Mouse (Mus musculus) heart, embryonic 13.5 days (tissue): ENCODE results near the gene Cxcr1. TPM values are rescaled to one million over a fixed set of nuclear protein-coding genes. Genes with fewer than 3 reads are reported as not detected.

ENCODE experiments used
- ATAC-seq: fragments of 200-750 bp; cut with Nextera tagmentation; 2 replicates; pipeline ENCODE4 v1.8.0; 2017; ENCODE audit warnings: moderate TSS enrichment; ENCODE audit not compliant: insufficient number of reproducible peaks, low FRiP score, low TSS enrichment; ENCODE audit errors: extremely low read depth
- H3K27ac ChIP-seq: fragments of 300-500 bp; sonication (generic); replicated peaks from 2 replicates; pipeline ENCODE4 v1.5.1; 2015; ENCODE audit warnings: moderate library complexity, mild to moderate bottlenecking, inconsistent platforms
- H3K27me3 ChIP-seq: fragments of 300-500 bp; sonication (generic); replicated peaks from 2 replicates; pipeline ENCODE4 v1.6.1; 2015; ENCODE audit warnings: mild to moderate bottlenecking, inconsistent platforms
- H3K36me3 ChIP-seq: fragments of 300-500 bp; sonication (generic); 2 replicates; pipeline ENCODE4 v1.6.1; 2015; ENCODE audit warnings: mild to moderate bottlenecking, inconsistent platforms
- H3K4me1 ChIP-seq: fragments of 300-500 bp; sonication (generic); 2 replicates; pipeline ENCODE4 v1.6.1; 2015; ENCODE audit warnings: inconsistent platforms
- H3K4me2 ChIP-seq: fragments of 300-500 bp; sonication (generic); 2 replicates; pipeline ENCODE4 v1.6.1; 2015; ENCODE audit warnings: inconsistent platforms, mild to moderate bottlenecking, moderate library complexity
- H3K4me3 ChIP-seq: fragments of 300-500 bp; sonication (generic); 2 replicates; pipeline ENCODE4 v1.5.1; 2015; ENCODE audit warnings: moderate library complexity, mild to moderate bottlenecking, inconsistent platforms
- H3K9ac ChIP-seq: fragments of 300-500 bp; sonication (generic); 2 replicates; pipeline ENCODE4 v1.6.1; 2015; ENCODE audit warnings: inconsistent platforms, mild to moderate bottlenecking, moderate library complexity
- H3K9me3 ChIP-seq: fragments of 300-500 bp; sonication (generic); 2 replicates; pipeline ENCODE4 v1.6.1; 2016; ENCODE audit warnings: inconsistent platforms
- WGBS: fragments of 180-500 bp; shearing (Covaris S2); methylation state at CpG from one replicate; pipeline ENCODE4 v1.1.7; 2015; ENCODE audit warnings: mixed read lengths; 5-methylcytosine and 5-hydroxymethylcytosine counted together
- polyA plus RNA-seq: library from polyadenylated mRNA; unstranded; fragments of >200 nt; fragmentation: Nextera tagmentation; extraction: Ambion mirVana; gene quantifications from 2 replicates; pipeline ENCODE4 v1.2.1, GENCODE M21; 2015

Cxcr1 gene
- polyA plus RNA-seq, 1 experiment from 2014 or later = not detected

DNA sequence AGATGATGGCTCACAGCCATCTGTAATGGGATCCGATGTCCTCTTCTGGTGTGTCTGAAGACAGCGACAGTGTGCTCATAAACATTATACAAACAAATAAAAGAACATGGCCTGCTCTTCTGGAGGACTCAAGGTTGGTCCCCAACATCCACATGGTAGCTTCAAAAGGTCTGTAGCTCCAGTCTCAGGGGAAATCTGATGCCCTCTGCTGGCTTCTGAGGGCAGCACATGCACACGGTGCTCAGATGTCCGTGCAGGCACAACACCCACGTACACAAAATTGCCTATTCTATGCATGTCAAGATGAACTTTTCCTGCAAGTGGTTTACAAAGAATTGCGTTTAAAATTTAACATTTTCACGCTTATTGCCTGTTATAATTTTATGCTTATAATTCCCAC is 1.5 kb upstream of the Cxcr1 start:
- no peaks in the 10 kb centered on the region for H3K27me3 ChIP-seq
- 39% methylated on average over 7 of the region's 7 CpGs for WGBS
- no peaks in the 10 kb centered on the region for H3K36me3 ChIP-seq
- no peaks in the 10 kb centered on the region for H3K9me3 ChIP-seq
- H3K4me3 ChIP-seq = no peak overlapping the region
- no peak overlapping the region for H3K4me2 ChIP-seq
- H3K27ac ChIP-seq = no peak overlapping the region
- H3K4me1 ChIP-seq = peaks cover 11% of the 10 kb centered on the region; the same call in 1 of the 2 replicates
- H3K9ac ChIP-seq = no peak overlapping the region
- ATAC-seq = no peak

DNA sequence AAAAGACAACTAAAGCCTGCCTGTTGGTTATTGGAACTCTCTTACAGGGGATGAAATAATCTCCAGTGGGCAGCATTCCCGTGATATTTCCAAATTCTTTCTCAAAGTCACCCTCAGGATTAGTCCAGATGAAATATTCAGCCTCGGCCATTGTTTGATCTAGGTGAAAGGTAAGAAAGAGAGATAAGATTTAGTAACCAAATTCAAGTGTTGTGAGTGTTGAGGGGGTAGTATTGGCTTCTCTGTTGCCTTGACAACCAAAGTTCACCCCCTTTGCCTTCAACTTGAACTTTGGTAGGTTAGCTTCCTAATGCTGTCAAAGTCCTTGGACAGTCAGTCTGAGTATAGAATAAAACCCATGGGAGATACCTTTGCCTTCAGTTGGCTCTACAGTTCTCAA is 1.7 kb downstream of the Cxcr1 start:
- no peak overlapping the region for H3K27ac ChIP-seq
- H3K9ac ChIP-seq = no peak overlapping the region
- WGBS = 76% methylated on average over 2 of the region's 2 CpGs
- H3K27me3 ChIP-seq = no peaks in the 10 kb centered on the region
- H3K4me2 ChIP-seq = no peak overlapping the region
- no peaks in the 10 kb centered on the region for H3K36me3 ChIP-seq
- no peak overlapping the region for H3K4me3 ChIP-seq
- no peak for ATAC-seq
- no peaks in the 10 kb centered on the region for H3K4me1 ChIP-seq
- no peaks in the 10 kb centered on the region for H3K9me3 ChIP-seq

DNA sequence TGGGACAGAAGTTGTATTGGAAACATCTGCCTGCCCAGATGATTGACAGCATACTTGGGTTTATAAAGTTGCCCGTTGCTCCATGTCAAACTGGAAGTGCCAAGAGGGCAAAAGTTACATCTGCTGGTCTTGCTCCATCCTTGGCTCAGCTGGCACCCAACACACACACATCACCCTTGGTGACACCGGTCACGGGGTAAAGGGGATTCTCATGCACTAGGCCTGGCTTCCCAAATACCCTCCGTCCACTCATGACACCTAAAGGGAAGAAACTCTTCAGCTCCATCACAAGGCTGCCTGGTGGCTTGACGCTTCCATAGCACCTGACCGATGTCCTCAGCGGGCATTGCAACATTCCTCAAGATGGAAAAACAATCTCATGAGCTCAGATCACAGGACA is 4.0 kb downstream of the Cxcr1 start:
- H3K27ac ChIP-seq = no peak overlapping the region
- no peaks in the 10 kb centered on the region for H3K9me3 ChIP-seq
- no peaks in the 10 kb centered on the region for H3K27me3 ChIP-seq
- H3K36me3 ChIP-seq = no peaks in the 10 kb centered on the region
- H3K4me3 ChIP-seq = no peak overlapping the region
- 84% methylated on average over 7 of the region's 7 CpGs for WGBS
- no peak overlapping the region for H3K4me2 ChIP-seq
- no peak for ATAC-seq
- no peak overlapping the region for H3K9ac ChIP-seq
- no peaks in the 10 kb centered on the region for H3K4me1 ChIP-seq

DNA sequence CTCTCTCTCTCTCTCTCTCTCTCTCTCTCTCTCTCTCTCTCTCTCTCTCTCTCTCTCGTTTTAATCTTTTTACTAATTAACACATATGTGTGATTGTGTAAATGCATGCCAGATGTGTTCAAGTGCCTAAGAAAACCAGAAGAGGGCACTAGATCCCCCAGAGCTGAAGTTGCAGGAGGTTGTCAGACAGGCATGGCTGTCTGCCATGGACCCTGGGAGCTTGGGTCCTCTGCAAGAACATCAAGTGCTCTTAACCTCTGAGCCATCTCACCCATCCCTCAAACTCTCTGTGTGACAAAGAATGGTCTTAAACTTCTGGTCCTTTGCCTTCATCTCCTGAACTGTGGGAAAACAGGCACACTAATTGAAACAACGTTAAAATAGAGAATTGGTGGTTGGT is 11.4 kb downstream of the Cxcr1 start:
- ATAC-seq = no peak
- 49% methylated on average over 2 of the region's 2 CpGs for WGBS
- Histone ChIP-seq H3K9ac (no peak overlapping the region), H3K27ac (no peak overlapping the region), H3K36me3 (no peaks in the 10 kb centered on the region), H3K4me3 (no peak overlapping the region), H3K27me3 (no peaks in the 10 kb centered on the region), H3K4me1 (peaks cover 29% of the 10 kb centered on the region), H3K9me3 (no peaks in the 10 kb centered on the region), H3K4me2 (no peak overlapping the region)

DNA sequence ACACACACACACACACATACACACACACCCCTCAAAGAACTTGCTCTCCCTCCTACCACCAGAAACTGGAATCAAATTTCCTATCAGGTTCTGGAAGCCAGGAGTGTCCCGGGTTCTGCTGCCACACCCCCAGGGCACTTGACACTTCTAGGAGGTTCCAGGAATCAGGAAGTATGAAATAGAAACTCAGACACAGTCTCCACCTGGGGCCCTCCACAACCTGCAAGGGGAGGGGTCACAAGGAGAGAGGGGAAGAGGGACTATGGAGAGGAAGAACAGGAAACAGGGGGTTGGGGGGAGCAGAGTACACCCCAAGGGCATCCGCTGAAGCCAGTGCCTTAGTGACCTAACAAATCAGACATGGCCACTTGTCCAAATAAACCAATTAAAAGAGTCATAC is 13.0 kb downstream of the Cxcr1 start:
- no peaks in the 10 kb centered on the region for H3K36me3 ChIP-seq
- H3K4me2 ChIP-seq = no peak overlapping the region
- H3K9ac ChIP-seq = no peak overlapping the region
- peaks cover 35% of the 10 kb centered on the region for H3K4me1 ChIP-seq
- H3K27ac ChIP-seq = no peak overlapping the region
- ATAC-seq = no peak
- H3K4me3 ChIP-seq = no peak overlapping the region
- no peaks in the 10 kb centered on the region for H3K27me3 ChIP-seq
- WGBS = 46% methylated on average over 2 of the region's 2 CpGs
- H3K9me3 ChIP-seq = no peaks in the 10 kb centered on the region

DNA sequence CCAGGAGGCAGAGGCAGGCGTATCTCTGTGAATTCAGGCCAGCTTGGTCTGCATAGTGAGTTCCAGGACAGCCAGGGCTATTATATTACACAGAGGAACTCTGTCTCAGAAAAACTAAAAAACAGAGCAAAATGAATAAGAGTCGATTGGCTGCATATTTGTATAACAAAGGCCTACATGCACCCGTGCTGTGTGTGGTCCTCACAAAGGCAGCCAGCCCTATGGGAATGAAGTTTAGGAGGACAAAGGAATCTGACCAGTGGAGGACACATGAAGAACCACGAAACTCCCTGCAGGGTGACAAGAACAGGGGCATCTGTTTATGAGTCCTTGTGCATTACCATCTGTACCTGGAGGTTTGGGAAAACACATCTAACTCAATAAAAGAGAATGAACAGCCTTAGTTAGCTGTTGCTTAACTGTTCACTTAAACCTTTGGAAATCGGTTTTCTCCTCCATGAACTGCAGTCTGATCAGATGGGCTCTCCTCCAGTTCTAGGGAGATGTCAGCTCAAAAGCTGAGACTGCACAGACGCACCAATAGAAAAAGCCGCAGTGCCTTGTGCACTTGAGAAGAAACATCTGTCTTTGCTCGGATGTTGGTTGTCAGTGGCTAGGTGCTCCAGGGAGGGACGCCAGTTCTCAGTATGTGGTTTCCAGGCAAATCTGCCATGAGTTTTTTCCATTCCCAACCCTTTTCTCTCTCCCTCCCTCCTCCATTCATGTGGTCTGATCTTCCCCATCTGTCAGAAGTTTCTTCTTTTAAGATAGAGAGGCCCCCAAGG is 14.6 kb downstream of the Cxcr1 start:
- no peaks in the 10 kb centered on the region for H3K27me3 ChIP-seq
- H3K4me1 ChIP-seq = peaks cover 39% of the 10 kb centered on the region
- H3K4me3 ChIP-seq = no peak overlapping the region
- no peaks in the 10 kb centered on the region for H3K36me3 ChIP-seq
- no peaks in the 10 kb centered on the region for H3K9me3 ChIP-seq
- peak; percentile 70; the same call in 1 of the 2 replicates for ATAC-seq
- no peak overlapping the region for H3K4me2 ChIP-seq
- H3K27ac ChIP-seq = peak overlapping the region; percentile 72
- H3K9ac ChIP-seq = no peak overlapping the region
- 28% methylated on average over 9 of the region's 9 CpGs for WGBS

DNA sequence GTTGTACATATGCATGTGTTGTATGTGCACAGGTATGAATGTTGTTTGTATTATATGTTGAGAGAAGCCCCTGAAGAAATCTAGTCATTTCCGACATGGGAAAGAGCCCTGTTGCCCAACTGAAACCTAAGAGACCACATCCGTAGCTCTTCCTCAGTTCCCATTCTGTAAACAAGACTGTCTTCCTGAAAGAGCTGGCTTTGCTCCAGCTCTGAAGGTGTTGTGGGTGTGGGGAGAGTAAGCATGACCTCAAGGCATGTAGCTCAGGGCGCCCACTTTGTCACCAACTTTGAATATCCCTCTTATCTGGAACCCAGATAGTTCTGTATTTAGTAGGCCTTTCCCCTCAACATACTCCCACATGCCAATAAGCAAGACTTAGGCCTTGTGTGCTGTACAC is 15.8 kb downstream of the Cxcr1 start:
- Histone ChIP-seq H3K9me3 (no peaks in the 10 kb centered on the region), H3K4me1 (peaks cover 39% of the 10 kb centered on the region), H3K36me3 (no peaks in the 10 kb centered on the region), H3K4me2 (no peak overlapping the region), H3K27ac (peak overlapping the region; percentile 39), H3K9ac (no peak overlapping the region), H3K4me3 (no peak overlapping the region), H3K27me3 (no peaks in the 10 kb centered on the region)
- 50% methylated on average over 3 of the region's 3 CpGs for WGBS
- ATAC-seq = no peak

DNA sequence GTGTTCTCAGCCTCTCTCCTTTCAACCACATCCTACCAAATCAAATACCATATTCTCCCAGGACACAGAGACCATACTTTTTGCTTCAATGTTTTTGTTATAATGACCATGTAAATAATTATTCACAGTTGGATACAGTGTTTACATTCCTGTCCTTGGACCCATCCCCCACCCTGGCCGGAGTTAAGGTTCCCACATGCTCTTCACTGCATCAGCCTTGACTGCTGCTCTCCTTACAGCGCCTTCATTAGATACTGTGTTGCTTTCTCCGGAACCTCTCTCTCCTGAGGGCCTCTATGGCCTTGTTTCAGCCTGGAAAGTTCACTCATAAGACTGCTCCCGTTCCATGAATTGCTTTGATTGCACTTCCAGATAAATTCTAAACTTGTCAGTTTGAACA is 18.7 kb downstream of the Cxcr1 start:
- H3K36me3 ChIP-seq = no peaks in the 10 kb centered on the region
- H3K4me2 ChIP-seq = no peak overlapping the region
- H3K9ac ChIP-seq = no peak overlapping the region
- 63% methylated on average over 4 of the region's 4 CpGs for WGBS
- peaks cover 34% of the 10 kb centered on the region for H3K4me1 ChIP-seq
- no peak for ATAC-seq
- H3K9me3 ChIP-seq = no peaks in the 10 kb centered on the region
- no peak overlapping the region for H3K4me3 ChIP-seq
- H3K27me3 ChIP-seq = no peaks in the 10 kb centered on the region
- no peak overlapping the region for H3K27ac ChIP-seq

DNA sequence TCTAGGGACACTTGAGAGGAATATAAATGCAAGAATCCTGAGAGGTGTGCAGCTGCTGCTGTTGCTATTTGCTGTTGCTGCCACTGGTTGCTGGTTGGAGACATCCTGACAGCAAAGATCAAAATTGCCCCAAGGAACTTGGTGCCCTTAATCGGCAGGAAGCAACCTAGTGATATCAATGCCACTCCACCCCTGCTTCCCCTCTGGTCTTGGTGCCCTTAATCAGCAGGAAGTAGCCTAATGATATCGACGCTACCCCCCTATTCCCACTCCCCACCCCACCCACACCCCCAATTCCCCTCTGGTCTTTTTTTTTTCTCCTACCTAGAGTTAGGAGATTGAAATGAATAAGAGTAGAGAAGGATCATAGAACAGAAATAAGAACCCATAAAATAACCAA is 21.7 kb downstream of the Cxcr1 start:
- Histone ChIP-seq H3K27ac (no peak overlapping the region), H3K4me2 (no peak overlapping the region), H3K27me3 (no peaks in the 10 kb centered on the region), H3K9ac (no peak overlapping the region), H3K4me1 (0 out of 2 replicates have a peak, but pooled peaks cover 9% of the 10 kb centered on the region), H3K9me3 (no peaks in the 10 kb centered on the region), H3K4me3 (no peak overlapping the region), H3K36me3 (no peaks in the 10 kb centered on the region)
- WGBS = 57% methylated on average over 3 of the region's 3 CpGs
- no peak for ATAC-seq

DNA sequence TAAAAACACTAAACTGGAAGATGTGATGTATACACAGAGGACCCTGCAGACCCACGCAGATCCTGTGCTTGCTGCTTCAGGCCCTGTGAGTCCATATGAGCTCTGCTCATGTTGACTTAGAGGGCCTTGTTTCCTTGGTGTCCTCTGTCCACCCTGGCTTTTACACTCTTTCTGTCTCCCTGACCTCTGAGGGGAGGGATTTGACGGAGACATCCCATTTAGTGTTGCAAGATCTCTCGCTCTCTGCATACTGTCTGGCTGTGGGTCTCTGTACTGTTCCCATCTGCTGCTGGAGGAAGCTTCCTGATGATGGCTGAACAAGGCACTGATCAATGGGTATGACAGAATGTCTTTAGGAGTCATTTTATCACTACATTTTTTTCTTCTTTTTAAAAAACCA is 24.7 kb downstream of the Cxcr1 start:
- no peak for ATAC-seq
- 80% methylated on average over 3 of the region's 3 CpGs for WGBS
- H3K4me1 ChIP-seq = 0 out of 2 replicates have a peak, but pooled peaks cover 5% of the 10 kb centered on the region
- H3K27ac ChIP-seq = no peak overlapping the region
- H3K9me3 ChIP-seq = no peaks in the 10 kb centered on the region
- H3K4me2 ChIP-seq = no peak overlapping the region
- no peaks in the 10 kb centered on the region for H3K36me3 ChIP-seq
- H3K4me3 ChIP-seq = no peak overlapping the region
- no peaks in the 10 kb centered on the region for H3K27me3 ChIP-seq
- H3K9ac ChIP-seq = no peak overlapping the region

DNA sequence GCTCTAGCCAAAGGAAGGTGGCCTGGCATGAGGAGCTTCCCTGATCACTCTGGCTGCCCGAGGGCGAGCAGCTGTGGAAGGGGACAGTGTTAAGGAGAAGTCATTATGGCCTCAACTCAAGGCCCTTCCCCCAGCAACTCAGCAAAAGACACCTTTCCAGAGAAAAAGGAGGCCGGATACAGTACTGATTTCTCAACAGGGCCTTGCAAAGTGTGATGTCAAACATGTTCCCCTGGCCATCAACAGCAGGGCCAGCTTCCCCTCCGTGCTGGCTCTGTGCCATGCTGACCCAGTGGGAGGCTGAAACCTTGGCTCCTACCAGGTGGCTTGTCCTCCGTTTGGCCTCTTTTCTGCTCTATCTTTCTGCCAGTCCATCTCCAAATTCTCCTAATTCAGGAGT is 27.3 kb downstream of the Cxcr1 start:
- Histone ChIP-seq H3K4me2 (no peak overlapping the region), H3K4me1 (0 out of 2 replicates have a peak, but pooled peaks cover 2% of the 10 kb centered on the region), H3K9me3 (no peaks in the 10 kb centered on the region), H3K27me3 (no peaks in the 10 kb centered on the region), H3K4me3 (no peak overlapping the region), H3K27ac (no peak overlapping the region), H3K9ac (no peak overlapping the region), H3K36me3 (no peaks in the 10 kb centered on the region)
- ATAC-seq = no peak
- WGBS = 75% methylated on average over 5 of the region's 5 CpGs

DNA sequence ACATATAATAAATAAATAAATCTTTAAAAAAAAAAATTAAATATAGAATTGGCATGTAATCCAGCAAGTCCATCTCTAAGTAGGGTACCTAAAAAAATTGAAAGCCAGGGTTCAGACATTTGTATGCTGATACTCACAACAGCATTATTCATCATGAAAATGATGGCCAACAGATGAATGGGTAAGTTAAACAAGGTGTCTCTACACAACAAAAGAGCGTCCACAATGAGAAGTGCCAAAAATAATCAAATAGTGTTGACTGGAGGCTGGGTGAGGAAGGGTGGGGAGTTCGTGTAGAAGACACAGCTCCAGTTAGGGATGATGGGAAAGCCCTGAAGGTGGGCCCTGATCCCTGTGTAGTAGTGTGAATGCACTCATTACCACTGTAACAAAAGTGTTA is 34.4 kb downstream of the Cxcr1 start:
- no peak overlapping the region for H3K9ac ChIP-seq
- no peaks in the 10 kb centered on the region for H3K9me3 ChIP-seq
- 31% methylated on average over 2 of the region's 2 CpGs for whole genome bisulfite sequencing
- H3K36me3 ChIP-seq = no peaks in the 10 kb centered on the region
- no peak overlapping the region for H3K27ac ChIP-seq
- no peak overlapping the region for H3K4me3 ChIP-seq
- ATAC-seq = no peak
- no peak overlapping the region for H3K4me2 ChIP-seq
- H3K27me3 ChIP-seq = no peaks in the 10 kb centered on the region; the same call in 1 of the 2 replicates
- H3K4me1 ChIP-seq = peaks cover 22% of the 10 kb centered on the region
